Mouse (Mus musculus): ENCODE results near the gene Ier2. TPM values are rescaled to one million over a fixed set of nuclear protein-coding genes. Genes with fewer than 3 reads are reported as not detected.
A peak's percentile ranks its signal among the peaks of the same experiment; 100 is the strongest.
"Not testable (repeated sequence)": the region's sequence is repeated elsewhere in the genome, so short reads cannot be mapped to it uniquely, and the experiment has no call there.

Gene Ier2
- total RNA-seq, 2 experiments from 2014 or later = 15.5 to 19.9 TPM

DNA sequence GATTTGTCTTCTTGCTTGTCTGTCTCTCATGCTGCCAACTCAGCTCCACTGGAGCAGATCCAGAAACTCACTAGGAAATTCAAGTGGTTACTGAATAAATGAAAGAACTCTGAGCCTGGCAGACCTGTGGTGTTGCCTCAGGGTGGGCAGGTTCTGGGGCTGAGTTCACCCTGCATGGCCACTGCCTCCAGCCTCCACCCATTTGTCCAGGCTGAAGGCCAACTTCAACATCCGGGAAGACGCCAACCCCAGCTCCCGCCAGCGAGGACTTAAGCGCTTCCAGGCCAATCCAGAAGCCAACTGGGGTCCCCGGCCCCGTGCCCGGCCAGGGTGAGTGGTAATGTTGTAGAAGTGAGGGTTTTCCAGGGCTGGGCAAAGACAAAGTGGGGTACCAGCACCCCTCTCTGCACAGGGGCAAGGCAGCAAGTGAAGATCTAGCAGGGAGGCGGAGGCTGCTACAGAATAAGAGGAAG, 36.3 kb upstream of the Ier2 start:
- no peak for DNase-seq (ENCODE audit: low spot score in 2 of 2)

DNA sequence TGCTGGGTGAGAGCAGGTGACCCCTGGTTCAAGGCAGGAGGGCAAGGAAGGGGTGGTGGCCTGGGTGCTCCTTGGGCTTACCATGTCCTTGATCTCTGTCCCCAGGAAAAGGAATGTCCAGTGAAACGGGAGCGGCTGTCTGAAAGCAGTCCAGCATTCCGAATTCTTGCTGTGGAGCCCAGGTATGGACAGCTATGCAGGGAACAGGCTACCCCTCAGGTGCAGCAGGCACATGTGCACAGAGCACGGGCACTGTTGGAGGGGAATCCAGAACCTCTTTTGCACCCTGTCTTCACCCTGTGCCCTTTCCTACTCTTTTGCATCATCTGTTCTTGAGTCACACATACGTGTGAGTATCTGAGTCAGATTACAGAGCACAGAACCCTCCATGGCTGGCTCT, 35.6 kb upstream of the Ier2 start:
- DNase-seq (ENCODE audit: low spot score in 2 of 2) = no peak

DNA sequence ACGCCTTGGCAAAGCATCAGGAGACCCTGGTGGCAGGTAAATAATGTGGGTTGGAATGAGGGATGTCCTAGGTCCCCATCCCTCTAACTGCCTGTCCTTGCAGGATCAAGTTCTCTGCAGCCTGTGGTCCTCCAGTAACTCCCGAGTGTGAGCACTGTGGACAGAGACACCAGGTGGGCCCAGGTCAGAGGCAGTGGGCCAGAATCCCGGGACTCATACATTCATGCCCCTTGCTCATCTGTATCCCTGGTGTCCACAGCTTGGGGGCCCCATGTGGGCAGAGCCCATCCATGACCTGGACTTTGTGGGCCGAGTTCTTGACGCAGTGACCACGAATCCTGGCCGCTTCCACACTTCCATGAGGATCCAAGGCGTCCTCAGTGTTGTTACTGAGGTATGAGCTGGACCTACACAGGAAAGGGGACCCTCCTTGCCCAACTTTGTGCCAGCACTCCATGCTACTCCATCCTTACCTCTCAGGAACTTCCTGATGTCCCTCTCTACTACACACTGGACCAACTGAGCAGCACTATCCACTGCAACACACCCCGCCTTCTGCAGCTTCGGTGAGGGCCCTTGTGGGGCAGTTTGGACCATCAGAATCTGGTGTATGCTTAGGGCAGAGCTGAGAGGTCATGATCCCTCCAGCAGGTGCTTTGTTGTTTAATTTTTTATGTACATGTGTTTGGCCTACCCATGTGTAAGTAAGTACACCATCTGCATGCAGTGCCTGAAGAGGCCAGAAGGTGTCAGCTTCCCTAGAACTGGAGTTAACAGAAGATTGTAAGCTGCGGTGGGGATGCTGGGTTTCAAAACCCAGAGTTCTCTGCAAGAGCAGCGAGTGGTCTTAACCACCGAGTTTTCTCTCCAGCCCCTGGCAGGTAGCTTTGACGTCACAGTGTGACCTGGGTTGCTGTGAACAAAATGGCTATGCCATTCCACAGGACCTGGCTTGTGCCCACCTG, 34.8 kb upstream of the Ier2 start:
- DNase-seq (ENCODE audit: low spot score in 2 of 2) = no peak

DNA sequence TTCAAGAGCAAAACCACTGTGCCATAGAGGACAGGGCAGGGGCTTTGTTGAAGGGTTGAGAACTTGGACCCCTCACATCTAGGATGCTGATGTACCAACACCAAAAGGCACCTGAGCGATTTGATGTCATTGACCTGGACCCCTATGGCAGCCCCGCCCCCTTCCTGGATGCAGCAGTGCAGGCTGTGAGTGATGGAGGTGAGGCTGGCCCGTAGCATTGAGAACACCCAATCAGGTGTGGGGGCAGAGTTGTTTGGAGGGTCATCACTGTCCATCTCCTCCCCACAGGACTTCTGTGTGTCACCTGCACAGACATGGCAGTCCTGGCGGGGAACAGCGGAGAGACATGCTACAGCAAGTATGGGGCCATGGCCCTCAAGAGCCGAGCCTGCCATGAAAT, 32.5 kb upstream of the Ier2 start:
- DNase-seq (ENCODE audit: low spot score in 2 of 2) = no peak

DNA sequence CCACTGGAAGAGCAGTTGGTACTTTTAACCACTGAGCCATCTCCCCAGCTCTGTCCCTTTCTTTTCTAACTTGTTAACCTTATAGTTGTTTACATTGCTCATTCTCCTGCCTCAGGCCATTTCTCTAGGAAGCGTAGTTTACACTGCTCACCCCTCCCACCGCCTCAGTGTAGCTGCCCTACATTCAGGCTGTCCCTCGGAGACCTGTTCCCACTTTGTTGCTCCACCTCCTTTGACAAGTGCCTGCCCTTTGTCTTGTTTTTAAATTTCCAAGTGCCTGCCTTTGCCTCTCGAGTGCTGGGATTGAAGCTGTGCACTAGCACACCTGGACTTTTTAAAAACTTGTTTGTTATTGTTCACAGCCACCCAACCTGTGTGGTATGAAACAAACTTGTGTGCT, 30.7 kb upstream of the Ier2 start:
- DNase-seq (ENCODE audit: low spot score in 2 of 2) = no peak

DNA sequence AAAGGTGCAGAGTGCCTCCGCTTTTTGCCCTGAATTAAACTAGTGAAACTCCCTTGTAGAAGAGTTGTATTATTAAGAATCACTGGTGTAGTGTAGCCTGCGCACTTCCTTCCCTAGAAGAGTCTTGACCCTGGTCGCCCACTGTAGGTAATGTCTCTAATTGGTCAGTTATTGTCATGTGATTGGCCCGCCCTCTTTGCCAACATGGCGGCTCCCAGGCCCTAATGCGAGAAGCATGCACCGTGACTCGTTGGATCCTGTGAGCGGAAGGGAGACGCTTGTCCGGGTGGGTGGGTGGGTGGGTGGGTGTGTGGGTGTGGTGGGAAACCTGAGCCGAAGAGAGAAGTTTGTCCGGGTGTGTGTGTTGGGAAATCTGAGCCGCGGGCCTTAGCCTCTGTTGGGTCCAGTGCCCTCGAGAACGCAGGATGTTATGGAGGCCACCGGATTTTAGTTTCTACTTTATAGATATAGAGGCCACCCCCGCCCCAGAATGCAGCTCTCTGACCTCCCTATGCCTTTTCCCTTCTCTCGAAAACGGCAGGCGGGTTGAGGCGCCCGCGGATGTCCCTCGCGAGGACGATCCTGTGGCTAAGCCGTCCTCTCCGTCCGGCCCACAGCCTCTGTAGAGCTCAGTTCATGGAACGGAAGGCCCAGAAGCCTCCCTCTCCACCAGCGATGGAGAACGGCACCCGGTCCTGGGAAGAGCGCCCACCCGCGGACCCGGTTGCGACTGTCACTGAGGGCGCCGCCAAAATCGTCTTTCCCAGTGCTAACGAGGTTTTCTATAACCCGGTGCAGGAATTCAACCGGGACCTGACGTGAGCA, 26.7 kb upstream of the Ier2 start:
- peak; percentile 93 for DNase-seq (ENCODE audit: low spot score in 2 of 2)

DNA sequence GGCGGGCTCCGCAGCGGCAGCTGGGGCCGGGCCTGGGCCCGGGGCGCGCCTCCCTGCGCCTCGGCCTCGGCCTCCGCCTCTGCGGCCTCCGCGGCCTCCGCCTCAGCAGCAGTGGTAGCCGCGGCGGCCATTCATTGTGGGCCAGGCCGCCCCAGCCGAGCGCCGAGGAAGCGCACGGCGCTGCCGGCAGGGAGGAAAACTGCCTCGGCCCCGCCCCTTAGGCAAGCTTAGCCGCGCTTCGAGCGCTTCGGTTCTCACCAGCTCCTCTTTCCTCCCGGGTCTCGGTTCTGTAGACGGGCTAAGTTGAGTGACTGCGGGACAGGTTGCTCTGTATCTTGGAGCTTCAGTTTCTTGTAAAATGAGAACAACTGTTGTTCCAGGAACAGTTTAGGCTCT, 25.1 kb upstream of the Ier2 start, which contains the start of gene Nacc1:
Gene Nacc1, minus strand, starts transcription at position 158 of the 396 bp plus-strand sequence.
- peak; percentile 82 to 90 for DNase-seq (ENCODE audit: low spot score in 2 of 2)

DNA sequence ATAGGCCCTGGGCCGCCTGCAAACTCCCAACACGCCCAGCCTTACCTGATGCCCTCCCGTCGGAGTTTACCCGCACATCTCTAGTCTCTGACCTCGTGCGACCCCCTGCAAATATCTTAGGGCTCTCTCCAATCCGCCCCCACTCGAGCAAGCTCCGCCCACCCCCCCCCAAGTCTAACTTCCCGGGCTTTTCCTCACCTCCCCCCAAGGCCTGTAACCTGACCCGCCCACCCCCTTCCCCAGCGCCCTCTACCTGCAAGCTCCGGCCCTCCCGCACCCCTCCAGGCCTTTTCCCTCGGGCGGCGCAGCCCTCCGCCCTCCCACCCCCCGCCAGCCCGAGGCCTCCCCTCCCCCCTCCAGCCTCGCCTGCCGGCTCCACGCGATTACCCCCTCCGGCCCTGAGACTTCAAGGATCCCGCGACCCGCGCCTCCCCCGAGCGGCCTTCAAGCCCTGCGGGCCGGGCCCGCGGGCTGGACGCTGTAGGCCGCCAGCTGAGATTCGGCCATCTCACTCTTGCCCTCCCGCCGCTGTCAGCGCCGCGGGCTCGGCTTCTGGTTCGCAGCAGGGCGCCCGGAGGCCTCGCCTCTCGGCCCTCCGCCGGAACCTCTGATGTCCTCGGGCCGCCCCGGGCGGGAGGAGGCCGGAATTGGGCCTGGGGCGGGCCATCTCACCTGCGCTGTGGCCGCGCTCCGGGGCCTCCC, 24.5 kb upstream of the Ier2 start:
- DNase-seq (ENCODE audit: low spot score in 2 of 2) = no peak

DNA sequence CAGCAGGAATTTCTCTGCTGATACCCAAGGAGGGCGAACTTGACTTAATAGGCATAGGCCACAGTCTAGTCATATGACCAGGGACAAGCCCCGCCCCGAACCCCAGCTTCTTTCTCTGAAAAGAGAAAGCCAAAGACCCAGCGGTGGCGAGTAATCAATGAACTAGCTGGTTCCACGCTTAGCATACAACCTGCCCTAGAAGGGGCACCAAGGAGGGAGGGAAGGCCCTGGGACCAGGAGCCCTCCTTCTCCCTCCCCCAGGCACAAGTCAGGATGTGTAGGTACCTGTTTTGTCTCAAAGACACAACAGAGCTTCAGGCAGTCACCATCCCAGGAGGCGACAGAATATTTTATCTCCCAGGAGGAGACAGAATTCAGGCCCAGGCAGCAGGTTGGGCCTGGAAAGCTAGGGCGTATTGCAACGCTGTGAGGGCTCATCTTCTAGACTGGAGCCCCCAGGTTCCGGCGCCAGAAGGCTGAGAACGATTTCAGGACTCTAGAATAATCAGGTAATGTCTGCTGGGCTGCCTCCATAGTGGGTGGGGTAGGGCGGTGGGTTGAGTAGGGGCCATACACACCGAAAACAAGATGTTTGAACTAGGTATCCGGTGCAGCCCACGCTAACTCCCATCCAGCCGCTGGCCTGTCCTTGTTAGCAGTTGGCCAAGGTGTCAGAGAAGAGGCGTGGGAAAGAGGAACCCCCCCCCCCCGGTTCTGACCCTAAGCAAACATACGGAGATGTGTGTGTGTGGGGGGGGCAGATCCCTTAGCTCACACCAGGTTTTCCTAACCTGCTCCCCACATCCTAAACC, 23.7 kb upstream of the Ier2 start, which contains the start of gene Trmt1:
Gene Trmt1, plus strand, starts transcription at position 117 of the 812 bp plus-strand sequence.
- peak in 1 of 2 experiments; percentile 42 for DNase-seq (ENCODE audit: low spot score in 2 of 2)

DNA sequence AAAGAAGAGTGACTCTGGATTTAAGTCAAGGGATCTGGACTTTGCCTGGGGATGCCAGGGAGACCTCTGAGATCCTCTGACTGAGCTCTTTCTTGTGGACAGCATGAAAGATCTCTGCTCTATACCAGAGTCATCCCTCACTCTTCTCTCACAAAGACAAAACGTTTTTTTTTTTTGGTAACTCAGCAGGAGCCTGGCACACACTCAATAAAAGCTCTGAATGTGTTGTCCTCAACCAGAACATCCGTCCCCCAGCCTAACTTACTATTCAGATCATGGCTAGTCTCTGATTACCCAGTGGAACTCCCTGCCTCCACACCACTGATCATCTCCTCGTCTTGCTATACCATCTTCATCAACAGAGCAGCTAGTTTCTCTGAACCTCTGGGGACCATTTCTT, 21.9 kb upstream of the Ier2 start:
- no peak for DNase-seq (ENCODE audit: low spot score in 2 of 2)

DNA sequence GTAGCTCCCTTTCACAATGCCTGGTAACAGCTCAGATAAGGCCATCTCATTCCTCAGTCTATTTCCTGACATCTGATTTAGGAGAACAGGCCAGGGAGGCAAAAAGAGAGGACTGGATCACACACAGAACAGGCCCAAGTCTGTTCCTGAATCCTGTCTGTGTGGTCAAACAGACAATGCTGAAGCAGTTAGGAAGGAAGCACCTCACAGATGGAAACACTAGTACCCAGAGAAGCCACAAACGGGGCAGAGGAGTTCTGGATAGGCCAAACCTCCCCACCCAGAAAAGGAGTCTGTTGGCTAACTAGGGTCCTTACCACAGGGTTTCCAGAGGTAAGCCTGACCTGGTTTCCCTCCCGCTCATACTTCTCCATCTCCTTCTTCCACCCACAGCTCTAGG, 19.6 kb upstream of the Ier2 start:
- DNase-seq (ENCODE audit: low spot score in 2 of 2) = no peak

DNA sequence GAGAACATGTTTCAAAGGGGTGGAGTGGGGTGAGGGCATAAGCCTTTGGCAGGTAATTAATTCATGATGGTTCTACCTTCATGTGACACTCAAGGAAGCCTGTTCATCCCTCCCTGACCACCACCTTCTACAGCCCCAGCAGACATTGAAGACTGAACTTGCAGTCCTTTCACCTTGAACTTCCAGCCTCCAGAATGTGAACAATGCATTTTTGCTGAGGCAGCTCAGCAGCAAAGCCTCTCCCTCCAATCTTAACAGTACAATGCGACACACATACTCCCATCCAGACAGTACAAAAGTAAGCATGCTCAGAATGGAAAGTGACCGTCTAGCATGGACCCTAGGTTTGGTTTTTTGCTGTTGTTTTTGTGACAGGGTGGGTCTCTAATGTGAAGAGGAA, 18.8 kb upstream of the Ier2 start:
- no peak for DNase-seq (ENCODE audit: low spot score in 2 of 2)

DNA sequence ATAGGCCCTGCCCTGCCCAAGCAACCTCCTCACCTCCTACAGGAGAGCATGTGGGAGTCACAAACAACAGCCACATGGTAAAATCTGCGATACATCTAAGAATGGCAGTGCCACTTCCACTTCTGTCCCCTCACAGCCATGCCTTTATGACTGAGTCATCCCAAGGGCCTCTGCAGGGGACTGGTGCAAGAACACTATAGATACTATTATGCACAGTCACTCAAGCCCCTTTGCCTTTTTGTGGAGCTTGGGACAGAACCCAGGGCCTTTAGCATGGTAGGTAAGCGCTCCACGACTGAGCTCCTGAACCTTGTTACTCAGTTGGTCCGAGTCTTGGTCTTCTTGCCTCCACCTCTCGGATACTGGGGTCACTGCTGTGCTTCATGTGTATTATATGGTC, 14.7 kb upstream of the Ier2 start:
- DNase-seq (ENCODE audit: low spot score in 2 of 2) = no peak

DNA sequence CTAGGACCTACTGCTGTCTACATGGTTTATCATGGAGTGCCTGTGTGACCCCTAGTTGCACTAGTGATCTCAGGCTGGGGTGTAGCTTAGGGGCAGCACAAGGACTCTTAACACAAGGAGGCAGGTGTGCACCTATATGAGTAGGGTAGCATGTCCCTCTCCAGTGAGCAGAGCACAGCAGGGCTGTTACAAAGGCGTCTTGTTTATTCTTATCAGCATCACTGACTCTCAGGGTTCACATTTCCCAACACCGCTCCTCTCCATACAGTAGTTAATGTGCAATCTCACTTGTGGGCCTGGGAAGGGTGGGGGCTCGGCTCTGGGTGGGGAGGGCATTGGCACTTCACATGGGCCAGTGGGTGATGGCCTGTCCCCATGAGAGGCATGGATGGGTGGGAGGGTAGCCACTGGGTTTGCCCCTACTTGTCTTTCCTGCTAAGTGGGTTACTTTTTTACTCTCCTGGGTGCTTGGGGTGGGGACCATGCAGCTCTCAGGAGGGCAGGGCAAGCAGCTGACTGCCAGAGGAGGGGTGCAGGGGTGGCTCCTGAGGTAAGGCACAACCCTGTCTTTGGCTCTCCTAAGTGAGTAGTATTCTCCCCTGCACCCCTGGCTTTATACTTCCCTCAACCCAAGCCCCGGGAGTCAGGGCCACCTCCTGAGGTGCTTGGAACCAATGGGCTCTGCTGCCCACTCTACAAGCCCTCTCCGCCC, 7.8 kb upstream of the Ier2 start:
- DNase-seq (ENCODE audit: low spot score in 2 of 2) = not testable (repeated sequence)

DNA sequence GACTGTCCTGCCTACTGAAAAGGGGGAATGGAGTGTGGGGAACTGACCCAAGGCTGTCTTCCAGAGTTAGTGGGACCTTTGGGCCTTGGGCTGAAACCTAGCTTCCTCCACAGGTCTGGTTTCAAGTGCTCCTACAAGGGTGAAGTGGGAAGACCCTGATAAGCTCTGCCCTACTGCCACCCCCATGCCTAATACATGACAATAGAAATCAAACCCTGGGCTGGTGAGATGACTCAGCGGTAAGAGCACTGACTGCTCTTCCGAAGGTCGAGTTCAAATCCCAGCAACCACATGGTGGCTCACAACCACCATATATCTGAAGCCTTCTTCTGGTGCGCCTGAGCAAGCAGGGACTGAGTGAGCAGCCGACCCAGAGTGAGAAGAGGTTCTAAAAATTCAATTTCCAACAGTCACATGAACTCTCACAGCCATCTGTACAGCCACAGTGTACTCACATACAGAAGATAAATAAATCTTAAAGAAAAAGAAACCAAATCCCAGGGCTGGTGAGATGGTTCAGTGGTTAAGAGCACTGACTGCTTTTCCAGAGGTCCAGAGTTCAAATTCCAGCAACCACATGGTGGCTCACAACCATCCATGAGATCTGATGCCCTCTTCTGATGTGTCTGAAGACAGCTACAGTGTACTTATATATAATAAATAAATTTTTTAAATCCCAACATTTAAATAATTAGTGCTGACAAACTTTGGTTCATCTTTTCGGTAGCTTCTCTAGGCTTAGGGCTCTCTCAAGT, 6.3 kb upstream of the Ier2 start:
- DNase-seq (ENCODE audit: low spot score in 2 of 2) = no peak

DNA sequence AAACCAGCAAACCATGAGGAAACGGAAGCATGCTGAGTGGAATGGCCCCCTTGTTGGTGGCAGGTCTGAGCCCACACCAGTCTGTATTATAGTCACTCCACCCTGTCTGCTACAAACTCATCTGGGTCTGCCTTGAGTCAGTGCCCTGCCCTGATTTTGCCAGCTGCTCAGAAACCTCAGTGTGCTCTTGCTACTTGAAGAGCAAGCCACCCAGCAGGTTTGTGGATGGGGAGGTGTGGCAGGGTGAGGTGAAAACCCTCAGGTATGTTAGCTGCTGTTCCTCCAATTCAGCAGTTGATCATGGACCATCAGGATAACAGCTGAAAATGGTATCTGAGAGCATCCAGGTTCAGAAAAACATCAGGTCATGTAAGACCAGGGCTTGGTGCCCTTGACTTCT, 5.4 kb upstream of the Ier2 start:
- DNase-seq (ENCODE audit: low spot score in 2 of 2) = no peak

DNA sequence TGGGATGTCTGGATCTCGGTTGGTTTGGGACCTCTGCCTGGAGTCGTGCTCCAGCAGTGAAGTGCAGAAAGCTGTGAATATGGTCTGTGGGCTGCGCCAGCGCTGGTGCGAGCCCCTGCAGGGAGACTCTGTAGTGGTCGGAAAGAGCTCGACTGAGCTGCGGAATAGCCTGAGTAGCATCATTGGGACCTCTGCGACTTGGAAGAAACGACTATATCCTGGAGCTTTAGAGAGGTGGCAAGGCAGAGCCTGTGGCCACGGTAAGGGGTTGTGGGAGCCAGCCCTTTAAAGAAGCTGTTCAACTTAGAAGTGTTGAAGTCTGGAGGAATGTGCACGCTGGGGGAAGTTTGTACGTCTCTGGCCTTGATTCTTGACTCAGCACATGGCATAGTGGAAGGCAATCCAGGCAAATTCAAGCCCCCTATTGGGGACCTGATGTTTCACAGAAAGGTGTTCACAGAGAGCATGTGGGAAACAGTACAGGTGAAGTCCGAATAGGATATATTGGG, 2.8 kb upstream of the Ier2 start:
- no peak for DNase-seq (ENCODE audit: low spot score in 2 of 2)

DNA sequence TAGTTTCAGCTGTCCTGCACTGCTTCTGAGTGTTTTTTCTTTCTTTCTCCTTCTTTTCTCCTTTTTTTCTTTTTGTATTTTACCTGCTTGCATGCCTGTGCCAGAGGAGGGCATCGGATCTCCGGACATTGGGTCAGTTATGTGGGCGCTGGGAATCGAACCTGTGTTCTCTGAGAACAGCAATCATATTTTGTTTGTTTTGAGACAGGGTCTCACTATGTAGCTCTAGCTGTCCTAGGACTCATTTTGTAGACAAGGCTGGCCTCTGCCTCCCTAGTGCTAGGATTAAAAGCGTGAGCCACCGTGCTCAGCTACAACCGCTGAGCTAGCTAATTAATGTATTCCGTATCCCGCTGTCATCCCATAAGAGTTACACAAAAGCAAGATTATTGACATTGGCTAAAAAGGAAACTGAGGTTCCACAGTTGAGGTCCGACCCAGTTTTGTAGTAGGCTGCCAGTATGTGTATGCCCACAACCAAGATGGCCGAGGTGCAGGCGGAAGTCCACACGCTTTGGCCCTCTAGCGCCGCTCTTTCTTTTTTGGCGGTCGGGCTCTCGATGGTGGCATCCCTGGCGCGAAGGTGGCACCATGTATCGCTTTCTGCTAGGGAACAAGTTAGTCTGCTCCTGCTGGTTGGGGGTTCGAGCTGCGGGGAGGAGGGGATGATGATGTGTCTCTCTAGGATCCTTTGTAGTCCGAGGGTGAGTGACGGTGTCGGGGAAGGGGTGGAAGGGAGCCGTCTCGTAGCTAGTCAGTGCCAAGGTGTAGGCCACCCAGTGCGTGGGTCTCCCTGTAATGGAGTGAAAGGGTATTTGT, 2.1 kb upstream of the Ier2 start:
- peak; percentile 72 to 84 for DNase-seq (ENCODE audit: low spot score in 2 of 2)

Measured in left cerebral cortex, adult 18-20 months (tissue).